Mouse (Mus musculus): ENCODE data around the gene Dlx5.

- peak; percentile 69 for TF ChIP-seq CTCF (IDR thresholded peaks at IDR 0.05; ENCODE audit: borderline replicate concordance, insufficient read depth, low read depth, low read length)
- no peak for TF ChIP-seq POLR2A (IDR thresholded peaks at IDR 0.05; ENCODE audit: borderline replicate concordance, insufficient read depth, low read length)
These were observed 3.0 kb upstream of the Dlx5 start for GRCm38 (mm10) chr6:6884897-6885296.

Measured in cerebellum, adult 2 months (tissue).